Mouse (Mus musculus) liver, postnatal 0 days (tissue): ENCODE results near the gene Rab11fip3. TPM values are rescaled to one million over a fixed set of nuclear protein-coding genes. Genes with fewer than 3 reads are reported as not detected.
A peak's percentile ranks its signal among the peaks of the same experiment; 100 is the strongest.

Experiments
- ATAC-seq: fragments of 200-750 bp; cut with Nextera tagmentation; 2 replicates; pipeline ENCODE4 v1.8.0; 2017; ENCODE audit warnings: mild to moderate bottlenecking, moderate library complexity
- DNase-seq: peaks from one replicate; pipeline ENCODE4 v3.0.0-alpha.2; 2016
- H3K27ac ChIP-seq: fragments of 300-500 bp; sonication (generic); 2 replicates; pipeline ENCODE4 v1.5.1; 2014; ENCODE audit warnings: antibody characterized with exemption, moderate library complexity, mild to moderate bottlenecking, low read depth
- H3K27me3 ChIP-seq: fragments of 300-500 bp; sonication (generic); 2 replicates; pipeline ENCODE4 v1.6.1; 2014; ENCODE audit warnings: low read length, control low read depth, mixed read lengths; ENCODE audit not compliant: insufficient read depth
- H3K36me3 ChIP-seq: fragments of 300-500 bp; sonication (generic); replicated peaks from 2 replicates; pipeline ENCODE4 v1.6.1; 2014; ENCODE audit warnings: mild to moderate bottlenecking, control low read depth, low read length, moderate library complexity, mixed read lengths; ENCODE audit not compliant: insufficient read depth
- H3K4me1 ChIP-seq: fragments of 300-500 bp; sonication (generic); 2 replicates; pipeline ENCODE4 v1.6.1; 2014; ENCODE audit warnings: antibody characterized with exemption, mild to moderate bottlenecking, control low read depth; ENCODE audit not compliant: insufficient read depth
- H3K4me2 ChIP-seq: fragments of 300-500 bp; sonication (generic); 2 replicates; pipeline ENCODE4 v1.6.1; 2014; ENCODE audit warnings: low read depth, mild to moderate bottlenecking, low read length, moderate library complexity, mixed read lengths
- H3K4me3 ChIP-seq: fragments of 300-500 bp; sonication (generic); 2 replicates; pipeline ENCODE4 v1.5.1; 2014; ENCODE audit warnings: low read depth, low read length
- H3K9ac ChIP-seq: fragments of 300-500 bp; sonication (generic); replicated peaks from 2 replicates; pipeline ENCODE4 v1.6.1; 2014; ENCODE audit warnings: mild to moderate bottlenecking, moderate library complexity
- H3K9me3 ChIP-seq: fragments of 300-500 bp; sonication (generic); 2 replicates; pipeline ENCODE4 v1.6.1; 2016; ENCODE audit warnings: mild to moderate bottlenecking, control low read depth, low read length, mixed read lengths
- CTCF ChIP-seq: sonication (generic); IDR thresholded peaks from 2 replicates; pipeline ENCODE4 v1.5.1; 2016; ENCODE audit warnings: antibody characterized with exemption, low read depth
- EP300 ChIP-seq: IDR thresholded peaks from 2 replicates; pipeline ENCODE4 v1.6.1; 2016; ENCODE audit warnings: antibody characterized with exemption, low read depth, mild to moderate bottlenecking
- WGBS: fragments of 180-500 bp; shearing (Covaris S2); extraction: QIAGEN DNeasy Blood & Tissue Kit; methylation state at CpG from one replicate; pipeline ENCODE4 v1.1.7; 2014; ENCODE audit not compliant: insufficient replicate concordance; 5-methylcytosine and 5-hydroxymethylcytosine counted together
- polyA plus RNA-seq: library from polyadenylated mRNA; unstranded; fragments of >200 nt; fragmentation: Nextera tagmentation; extraction: Ambion mirVana; gene quantifications from 2 replicates; pipeline ENCODE4 v1.2.1, GENCODE M21; 2015

Rab11fip3 gene
- polyA plus RNA-seq, 1 experiment from 2014 or later: 1.7 TPM

- H3K9ac ChIP-seq: no peak overlapping the region
- H3K36me3 ChIP-seq: no peaks in the 10 kb centered on the region
- H3K27me3 ChIP-seq: no peaks in the 10 kb centered on the region
- DNase-seq: no peak
- H3K4me2 ChIP-seq: no peak overlapping the region
- H3K4me1 ChIP-seq: peaks cover 23% of the 10 kb centered on the region
- no peak overlapping the region for H3K27ac ChIP-seq
- WGBS: 86% methylated on average over 9 of the region's 9 CpGs
- TF ChIP-seq CTCF: peak; percentile 52
- TF ChIP-seq EP300: no peak
- H3K4me3 ChIP-seq: no peak overlapping the region
- ATAC-seq: no peak
- no peaks in the 10 kb centered on the region for H3K9me3 ChIP-seq
Measured at GRCm38 (mm10) chr17:25970448-25970847, 98.9 kb downstream of the Rab11fip3 start.

GRCm38 (mm10) chr17:25968176-25968575 is 101.2 kb downstream of the Rab11fip3 start:
- ATAC-seq (peak; percentile 68), DNase-seq (no peak)
- Histone ChIP-seq H3K9ac (no peak overlapping the region), H3K27me3 (no peaks in the 10 kb centered on the region), H3K27ac (peak overlapping the region; percentile 37; the same call in 1 of the 2 replicates), H3K4me2 (no peak overlapping the region), H3K9me3 (no peaks in the 10 kb centered on the region), H3K4me3 (no peak overlapping the region), H3K4me1 (peaks cover 23% of the 10 kb centered on the region), H3K36me3 (peaks cover 6% of the 10 kb centered on the region)
- TF ChIP-seq EP300 (no peak), CTCF (no peak)
- WGBS: 40% methylated on average over 1 of the region's 1 CpGs

GRCm38 (mm10) chr17:25967652-25968051 is 101.7 kb downstream of the Rab11fip3 start:
- H3K9me3 ChIP-seq: no peaks in the 10 kb centered on the region
- H3K27me3 ChIP-seq: no peaks in the 10 kb centered on the region
- DNase-seq (no peak), ATAC-seq (peak; percentile 59)
- peaks cover 10% of the 10 kb centered on the region for H3K36me3 ChIP-seq
- H3K27ac ChIP-seq: peak overlapping the region; percentile 37; the same call in 1 of the 2 replicates
- H3K4me3 ChIP-seq: no peak overlapping the region
- no peak overlapping the region for H3K9ac ChIP-seq
- no peak overlapping the region for H3K4me2 ChIP-seq
- H3K4me1 ChIP-seq: peaks cover 24% of the 10 kb centered on the region
- 41% methylated on average over 3 of the region's 3 CpGs for WGBS
- no peak for TF ChIP-seq EP300

GRCm38 (mm10) chr17:25964271-25964670 is 105.1 kb downstream of the Rab11fip3 start:
- Histone ChIP-seq H3K4me1 (peaks cover 31% of the 10 kb centered on the region), H3K9ac (no peak overlapping the region; the same call in 1 of the 2 replicates), H3K9me3 (no peaks in the 10 kb centered on the region), H3K27me3 (no peaks in the 10 kb centered on the region), H3K36me3 (peaks cover 10% of the 10 kb centered on the region), H3K4me3 (no peak overlapping the region), H3K4me2 (no peak overlapping the region), H3K27ac (no peak overlapping the region; the same call in 1 of the 2 replicates)
- ATAC-seq (no peak), DNase-seq (no peak)
- WGBS: 85% methylated on average over 7 of the region's 7 CpGs
- TF ChIP-seq CTCF: no peak
- TF ChIP-seq EP300: no peak

- H3K36me3 ChIP-seq: peaks cover 10% of the 10 kb centered on the region
- peak overlapping the region; percentile 44 for H3K4me3 ChIP-seq
- peak overlapping the region; percentile 71 for H3K9ac ChIP-seq
- ATAC-seq (no peak), DNase-seq (no peak)
- TF ChIP-seq CTCF (no peak), EP300 (no peak)
- peak overlapping the region; percentile 89 for H3K27ac ChIP-seq
- 87% methylated on average over 7 of the region's 7 CpGs for WGBS
- no peaks in the 10 kb centered on the region for H3K27me3 ChIP-seq
- no peaks in the 10 kb centered on the region for H3K9me3 ChIP-seq
- H3K4me1 ChIP-seq: peaks cover 21% of the 10 kb centered on the region
- H3K4me2 ChIP-seq: peak overlapping the region; percentile 69
Measured at GRCm38 (mm10) chr17:25962413-25962905, 106.9 kb downstream of the Rab11fip3 start.

GRCm38 (mm10) chr17:25961566-25961965 is 107.8 kb downstream of the Rab11fip3 start:
- Histone ChIP-seq H3K4me1 (peaks cover 15% of the 10 kb centered on the region; the same call in 1 of the 2 replicates), H3K9ac (peak overlapping the region; percentile 71), H3K4me2 (peak overlapping the region; percentile 69), H3K36me3 (peaks cover 10% of the 10 kb centered on the region), H3K27ac (peak overlapping the region; percentile 89), H3K9me3 (no peaks in the 10 kb centered on the region), H3K27me3 (no peaks in the 10 kb centered on the region), H3K4me3 (peak overlapping the region; percentile 44)
- 68% methylated on average over 5 of the region's 5 CpGs for WGBS
- peak; percentile 98 for ATAC-seq
- no peak for TF ChIP-seq CTCF
- peak; percentile 97 for TF ChIP-seq EP300
- DNase-seq: peak; percentile 65
